11 mouse cellular contexts compared by ENCODE assay signal in the genomic region with DNA sequence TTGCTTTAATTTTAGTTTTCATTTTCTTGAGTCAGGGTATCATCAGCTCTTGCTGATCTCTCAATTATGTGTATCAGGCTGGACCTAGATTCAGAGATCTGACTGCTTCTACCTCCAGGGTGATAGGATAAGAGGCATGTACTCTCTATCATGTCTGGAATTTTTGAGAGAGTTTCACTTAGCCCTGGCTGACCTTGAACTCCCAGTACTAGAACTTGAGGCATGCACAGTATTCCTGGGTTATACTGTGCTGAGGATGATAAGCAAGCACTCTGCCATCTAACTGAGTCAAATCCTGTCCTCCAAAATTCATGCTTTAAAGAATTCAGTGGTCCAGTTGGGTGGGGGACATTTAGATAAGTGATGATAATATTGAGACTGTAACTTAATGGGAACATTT. TPM values are rescaled to one million over a fixed set of nuclear protein-coding genes. Genes with fewer than 3 reads are reported as not detected.
DNase-seq lines count a peak whose midpoint lies in the region; TF ChIP-seq lines count a peak whose summit lies in the region.
"Had no signal": no experiment of that assay in that cellular context is flagged by ENCODE, and none has a peak within 500 bp of the region (broad histone marks: within the 10 kb centered on the region; RNA-seq: fewer than 3 reads in every experiment).

No protein-coding gene starts in this region.

- H3K4me1 ChIP-seq in E14TG2a.4 (replicated peaks; ENCODE audit: low read depth, low read length), result peaks cover 43% of the 10 kb centered on the region
- H3K4me1 ChIP-seq in MEL (ENCODE audit: control insufficient read depth in 1 of 2, insufficient read depth in 2 of 2, low read length in 2 of 2), result peaks cover 8 to 10% of the 10 kb centered on the region in 2 experiments
- peaks cover 20% of the 10 kb centered on the region for H3K4me1 ChIP-seq in limb, embryonic 10.5 days

- H3K9me3 ChIP-seq in E14TG2a.4 (ENCODE audit: low read length) (no peaks in the 10 kb centered on the region), MEL (replicated peaks; ENCODE audit: insufficient read depth, low read length) (no peaks in the 10 kb centered on the region)
- H3K9me3 ChIP-seq in limb, embryonic 10.5 days (replicated peaks), result no peaks in the 10 kb centered on the region

- TF ChIP-seq CTCF in E14TG2a.4 (conservative IDR thresholded peaks at IDR 0.05; ENCODE audit: low read length), result no peak
- TF ChIP-seq CTCF in MEL (IDR thresholded peaks at IDR 0.05 in 2 of 3, conservative IDR thresholded peaks at IDR 0.05 in 1 of 3; ENCODE audit: control insufficient read depth in 1 of 3, insufficient read depth in 1 of 3, low read depth in 2 of 3, low read length in 3 of 3, poor library complexity in 1 of 3, severe bottlenecking in 1 of 3), result no peak
- TF ChIP-seq CTCF in left cerebral cortex, adult 2 months (IDR thresholded peaks at IDR 0.05), result no peak

- TF ChIP-seq EP300 in MEL (IDR thresholded peaks at IDR 0.05; ENCODE audit: low read depth in 1 of 2, low read length in 2 of 2), result no peak

- H3K79me2 ChIP-seq in MEL (ENCODE audit: control insufficient read depth, insufficient read depth, low read length, poor library complexity), result peaks cover 44% of the 10 kb centered on the region

- no peak overlapping the region for H3K27ac ChIP-seq in MEL (ENCODE audit: control insufficient read depth, low read depth, low read length)
- H3K27ac ChIP-seq in limb, embryonic 10.5 days, result no peak overlapping the region
- H3K27ac ChIP-seq in left cerebral cortex, adult 2 months, result no peak overlapping the region
- H3K27ac ChIP-seq: macrophage had no signal

- no peak for TF ChIP-seq POLR2A in MEL (IDR thresholded peaks at IDR 0.05; ENCODE audit: control insufficient read depth in 1 of 2, insufficient read depth in 1 of 2, low read depth in 1 of 2, low read length in 2 of 2, poor library complexity in 1 of 2)

- intact Hi-C loops in left cerebral cortex, adult 2 months (cut with DNase I), result no loop called here

- no peaks in the 10 kb centered on the region for H3K27me3 ChIP-seq in E14TG2a.4 (ENCODE audit: insufficient read depth, low read length)
- H3K27me3 ChIP-seq in MEL (ENCODE audit: control insufficient read depth in 1 of 2, insufficient read depth in 2 of 2, low read length in 2 of 2), result no peaks in the 10 kb centered on the region
- H3K27me3 ChIP-seq in limb, embryonic 10.5 days (ENCODE audit: low read depth, poor library complexity, severe bottlenecking), result no peaks in the 10 kb centered on the region

- peak; percentile 13 for DNase-seq in kidney, adult 9 months
- no peak for DNase-seq in kidney, postnatal 25 days
- peak; percentile 22 for DNase-seq in MEL (ENCODE audit: low read depth, low spot score)
- no peak for DNase-seq in limb, embryonic 10.5 days (ENCODE audit: low spot score)
- no peak for DNase-seq in right cerebral cortex, postnatal 36 days (ENCODE audit: low spot score in 2 of 2)
- DNase-seq in left cerebral cortex, adult 2 months (ENCODE audit: extremely low spot score in 1 of 2, low spot score in 2 of 2), result no peak
- DNase-seq in cerebellum, adult 9-11 months, result no peak
- DNase-seq: kidney, postnatal 14 days; right cerebral cortex, postnatal 4 days had no signal

- no peak for TF ChIP-seq RAD21 in MEL (IDR thresholded peaks at IDR 0.05; ENCODE audit: low read depth, low read length)

- H3K4me3 ChIP-seq in E14TG2a.4 (replicated peaks; ENCODE audit: low read length) (peak overlapping the region; percentile 89), MEL (ENCODE audit: control insufficient read depth in 1 of 2, insufficient read depth in 1 of 2, low read depth in 2 of 2, low read length in 2 of 2) (peak overlapping the region; percentile 33 to 85; a peak in 3 of 4 replicates)
- H3K4me3 ChIP-seq in limb, embryonic 10.5 days, result peak overlapping the region; percentile 75; the same call in 1 of the 2 replicates
- no peak overlapping the region for H3K4me3 ChIP-seq in left cerebral cortex, adult 2 months

- H3K9ac ChIP-seq in MEL (ENCODE audit: control insufficient read depth, low read depth, low read length, poor library complexity, severe bottlenecking), result peak overlapping the region; percentile 93

- H3K36me3 ChIP-seq in E14TG2a.4 (ENCODE audit: insufficient read depth, low read length) (peaks cover 34% of the 10 kb centered on the region), MEL (ENCODE audit: control insufficient read depth in 1 of 2, insufficient read depth in 2 of 2, low read length in 2 of 2) (peaks cover 21 to 32% of the 10 kb centered on the region in 2 experiments)
- peaks cover 31% of the 10 kb centered on the region for H3K36me3 ChIP-seq in limb, embryonic 10.5 days

TF ChIP-seq in MEL, 35 proteins besides CTCF, POLR2A, EP300 and RAD21:
- TF ChIP-seq MEF2A (IDR thresholded peaks at IDR 0.05; ENCODE audit: extremely low read depth, insufficient replicate concordance, low read depth, low read length, poor library complexity, severe bottlenecking) (no peak), JUND (IDR thresholded peaks at IDR 0.05; ENCODE audit: low read depth, low read length) (no peak), NRF1 (IDR thresholded peaks at IDR 0.05; ENCODE audit: insufficient read depth, low read depth, low read length, poor library complexity, severe bottlenecking) (no peak), KAT2A (conservative IDR thresholded peaks at IDR 0.05; ENCODE audit: low read depth, low read length) (no peak), USF1 (IDR thresholded peaks at IDR 0.05; ENCODE audit: low read depth, low read length) (no peak), MYB (IDR thresholded peaks at IDR 0.05; ENCODE audit: low read depth, low read length) (no peak), TCF12 (IDR thresholded peaks at IDR 0.05; ENCODE audit: low read depth, low read length) (no peak), POLR2AphosphoS5 (IDR thresholded peaks at IDR 0.05; ENCODE audit: borderline replicate concordance, low read depth, low read length) (no peak), ZKSCAN1 (IDR thresholded peaks at IDR 0.05; ENCODE audit: low read depth, low read length) (no peak), ZMIZ1 (IDR thresholded peaks at IDR 0.05; ENCODE audit: low read depth, low read length) (no peak), ZC3H11A (IDR thresholded peaks at IDR 0.05; ENCODE audit: low read depth, low read length) (no peak), BHLHE40 (IDR thresholded peaks at IDR 0.05; ENCODE audit: borderline replicate concordance, low read depth, low read length) (no peak), MAZ (IDR thresholded peaks at IDR 0.05; ENCODE audit: low read depth, low read length) (no peak), CHD1 (IDR thresholded peaks at IDR 0.05; ENCODE audit: low read depth, low read length) (no peak), SMC3 (IDR thresholded peaks at IDR 0.05; ENCODE audit: low read depth, low read length) (no peak), POLR2AphosphoS2 (IDR thresholded peaks at IDR 0.05; ENCODE audit: low read length) (no peak), USF2 (IDR thresholded peaks at IDR 0.05; ENCODE audit: borderline replicate concordance in 1 of 2, insufficient read depth in 1 of 2, low read depth in 1 of 2, low read length in 2 of 2) (no peak), ETS1 (IDR thresholded peaks at IDR 0.05; ENCODE audit: low read depth, low read length) (no peak)
TF ChIP-seq in MEL: peak in this region for 0.

RNA-seq across cellular contexts. Expression of gene Mllt10, which starts 11.4 kb away (rescaled TPM):
- 33.3 and 35.1 TPM in 2 replicates for total RNA-seq in MEL (2012; rRNA removed)
- polyA plus RNA-seq in MEL (2012; ENCODE audit: insufficient read depth in 1 of 2, insufficient read length in 2 of 2, low read depth in 1 of 2, low replicate concordance in 2 of 2, missing spikeins in 1 of 2), result 10 to 100 TPM in 1 of 2 experiments, not detected in 1; 64.1 TPM
- 56.9 and 65.3 TPM in 2 replicates for polyA plus RNA-seq in limb, embryonic 10.5 days (2016; fragmentation: Nextera tagmentation; extraction: Ambion mirVana)
- total RNA-seq in left cerebral cortex, adult 2 months (2021), result 10 to 100 TPM; 51.6 to 52.1 TPM

RNA-seq across cellular contexts. Expression of gene Skida1, which starts 17.6 kb away (rescaled TPM):
- total RNA-seq in MEL (2012; rRNA removed), result 0.12 and 0.13 TPM in 2 replicates
- under 1 TPM in 1 of 2 experiments, not detected in 1; 0.88 TPM for polyA plus RNA-seq in MEL (2012; ENCODE audit: insufficient read depth in 1 of 2, insufficient read length in 2 of 2, low read depth in 1 of 2, low replicate concordance in 2 of 2, missing spikeins in 1 of 2)
- 7.0 and 11.5 TPM in 2 replicates for polyA plus RNA-seq in limb, embryonic 10.5 days (2016; fragmentation: Nextera tagmentation; extraction: Ambion mirVana)
- total RNA-seq in left cerebral cortex, adult 2 months (2021), result 1 to 10 TPM; 7.4 to 8.0 TPM
- polyA plus RNA-seq: macrophage had no signal

RNA-seq across cellular contexts. Expression of gene A930004D18Rik, which starts 28.9 kb away (rescaled TPM):
- total RNA-seq in MEL (2012; rRNA removed), result 0.39 TPM in 2 replicates
- polyA plus RNA-seq in MEL (2012; ENCODE audit: insufficient read depth in 1 of 2, insufficient read length in 2 of 2, low read depth in 1 of 2, low replicate concordance in 2 of 2, missing spikeins in 1 of 2), result 1 to 10 TPM in 1 of 2 experiments, not detected in 1; 1.8 TPM
- polyA plus RNA-seq in limb, embryonic 10.5 days (2016; fragmentation: Nextera tagmentation; extraction: Ambion mirVana), result 11.5 and 11.6 TPM in 2 replicates
- 1 to 10 TPM; 2.7 to 5.0 TPM for total RNA-seq in left cerebral cortex, adult 2 months (2021)

Comparison
In these comparisons a context has a peak if more than half of its experiments do, and no peak if none do; other contexts are left out.
1. DNase-seq: peak in kidney, adult 9 months (single experiment) and MEL (single experiment); none in kidney, postnatal 25 days (0 of 2), limb, embryonic 10.5 days (single experiment), right cerebral cortex, postnatal 36 days (0 of 2), left cerebral cortex, adult 2 months (0 of 2) and cerebellum, adult 9-11 months (single experiment).